Mouse (Mus musculus): ENCODE data around the gene Sf3b6.
"Not testable (repeated sequence)": the region's sequence is repeated elsewhere in the genome, so short reads cannot be mapped to it uniquely, and the experiment has no call there.

Sf3b6 gene

DNA sequence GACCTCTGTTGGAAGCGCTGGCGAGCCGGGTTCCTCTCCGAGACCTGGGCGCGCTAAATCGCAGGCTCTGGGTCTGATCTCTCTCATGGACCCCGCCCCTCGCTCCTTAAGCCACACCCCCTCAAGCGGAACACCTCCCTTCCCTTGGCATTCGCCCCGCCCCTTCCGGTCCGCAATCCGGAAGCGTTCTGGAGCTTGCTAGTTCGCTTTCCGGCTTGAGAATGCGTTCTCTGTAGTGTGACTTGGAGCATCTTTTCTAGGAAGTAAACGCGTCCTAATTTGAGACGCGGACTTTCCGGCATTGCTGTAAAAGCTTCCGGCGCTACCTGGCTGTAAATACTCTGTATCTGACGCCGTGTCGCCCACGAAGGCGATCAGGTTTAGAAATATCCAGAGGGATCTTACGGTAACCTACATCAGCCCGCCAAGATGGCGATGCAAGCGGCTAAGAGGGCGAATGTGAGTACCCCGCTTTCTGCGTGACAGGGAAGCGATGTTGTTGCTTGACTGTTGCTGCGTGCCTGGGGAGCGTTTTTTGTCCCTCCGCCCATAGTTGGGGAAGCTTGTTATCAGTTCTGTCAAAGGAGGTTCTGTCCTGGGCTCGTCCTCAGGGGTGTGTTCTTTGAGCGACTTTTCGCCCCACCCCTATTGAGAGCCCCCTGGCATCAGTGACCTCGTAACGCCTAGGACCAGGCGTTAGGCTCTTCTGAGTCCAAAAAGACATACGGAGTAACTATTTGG, at the start of gene Sf3b6:
Gene Sf3b6 (plus strand): TSS at position 184 of the 741 bp plus-strand sequence.
- peak; percentile 93 to 97 for DNase-seq (ENCODE audit: low spot score in 2 of 2)

DNA sequence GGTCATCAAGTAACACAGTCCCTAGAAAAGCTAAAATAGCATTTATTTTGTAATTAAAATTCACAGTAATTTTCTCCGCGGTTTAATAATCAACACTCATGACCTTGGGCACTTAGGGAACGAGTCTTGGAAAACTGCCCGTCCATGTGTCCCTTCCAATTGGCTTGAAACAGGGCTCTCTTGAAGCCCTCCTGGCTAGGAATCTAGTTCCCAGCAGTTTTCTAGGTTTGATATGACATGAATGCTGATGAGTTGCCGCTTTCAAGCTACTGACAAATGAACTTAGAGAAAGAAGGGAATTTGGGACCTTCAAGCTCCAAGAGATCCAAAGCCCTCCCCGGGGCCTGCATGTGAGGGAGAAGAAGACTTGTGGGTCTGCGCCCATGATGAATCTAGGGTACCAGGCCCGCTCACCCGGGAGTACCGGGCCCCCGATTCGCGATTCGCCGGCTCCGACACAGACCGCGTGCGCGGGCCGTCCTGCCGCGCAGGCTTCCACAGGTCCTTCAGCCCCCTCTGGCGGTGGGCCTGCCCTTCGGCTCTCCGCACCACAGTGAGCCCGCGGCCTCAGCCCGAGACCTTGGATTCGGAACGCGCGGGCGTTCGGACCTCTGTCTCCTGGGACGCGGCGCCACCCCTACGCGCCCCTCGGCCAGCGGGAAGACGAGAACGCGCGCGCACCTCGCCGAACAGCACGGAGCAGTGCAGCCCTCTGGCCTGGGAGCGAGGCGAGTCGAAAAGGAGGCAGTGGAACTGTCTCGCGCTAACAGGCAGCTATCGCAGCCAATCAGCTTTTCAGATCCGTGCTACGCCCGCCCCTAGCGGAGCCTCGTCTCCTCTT, 48.6 kb upstream of the Sf3b6 start, which contains the start of the genes Pfn4 and Fam228b:
Gene Pfn4 (plus strand): TSS at position 531 of the 841 bp plus-strand sequence.
Gene Fam228b (minus strand): TSS at position 776 of the 841 bp plus-strand sequence.
- DNase-seq (ENCODE audit: low spot score in 2 of 2) = peak; percentile 98 to 100

DNA sequence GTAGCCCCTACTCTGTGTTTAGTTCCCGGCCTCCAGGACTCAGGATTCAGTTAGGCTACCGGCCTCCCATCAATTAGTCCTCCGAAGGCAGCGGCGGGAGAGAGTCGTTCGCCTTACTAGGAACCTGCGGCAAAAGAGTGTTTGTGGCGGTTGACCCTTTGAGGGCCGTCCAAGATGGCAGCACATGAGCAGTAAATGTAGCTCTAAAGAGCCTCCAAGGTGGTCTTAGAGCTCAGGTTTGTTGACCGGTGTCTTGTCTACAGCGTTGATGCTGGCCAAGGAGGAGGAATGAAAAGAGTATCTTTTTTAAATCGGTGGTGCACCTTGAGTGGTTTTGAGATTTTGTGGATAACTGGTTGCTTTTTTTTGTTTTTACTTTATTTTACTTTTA, 48.0 kb upstream of the Sf3b6 start:
- no peak for DNase-seq (ENCODE audit: low spot score in 2 of 2)

DNA sequence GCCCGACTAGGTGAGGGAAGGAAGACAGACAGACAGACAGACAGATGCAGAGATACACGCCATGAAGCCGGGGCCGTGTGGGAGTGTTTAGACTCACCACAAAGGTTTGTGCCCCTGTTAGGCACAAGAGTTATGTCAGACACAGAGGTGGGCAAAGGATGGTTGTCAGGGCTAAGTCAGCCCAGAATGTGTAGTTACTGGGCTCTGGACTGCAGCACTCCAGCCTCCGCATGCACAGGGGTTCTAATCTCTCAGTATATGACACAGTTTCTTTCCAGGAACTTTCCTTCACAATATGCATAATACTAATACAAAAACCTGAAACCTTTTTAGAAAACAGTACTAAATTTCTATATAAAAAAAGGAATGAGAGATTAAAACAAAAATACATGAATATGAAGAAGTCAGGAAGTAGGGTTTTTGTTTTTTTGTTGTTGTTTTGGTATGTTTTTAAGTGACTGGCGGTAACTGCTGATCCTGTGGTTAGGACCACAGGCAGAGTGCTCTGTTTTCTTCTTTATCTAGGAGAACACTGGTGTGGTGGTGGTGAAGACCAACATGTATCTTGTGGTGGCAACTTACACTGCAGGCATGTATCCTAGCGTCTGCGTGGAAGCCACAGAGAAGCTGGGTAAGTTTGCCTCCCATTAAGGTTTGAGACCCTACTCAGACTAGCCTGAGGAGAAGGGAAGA, 42.3 kb upstream of the Sf3b6 start:
- DNase-seq (ENCODE audit: low spot score in 2 of 2) = no peak

DNA sequence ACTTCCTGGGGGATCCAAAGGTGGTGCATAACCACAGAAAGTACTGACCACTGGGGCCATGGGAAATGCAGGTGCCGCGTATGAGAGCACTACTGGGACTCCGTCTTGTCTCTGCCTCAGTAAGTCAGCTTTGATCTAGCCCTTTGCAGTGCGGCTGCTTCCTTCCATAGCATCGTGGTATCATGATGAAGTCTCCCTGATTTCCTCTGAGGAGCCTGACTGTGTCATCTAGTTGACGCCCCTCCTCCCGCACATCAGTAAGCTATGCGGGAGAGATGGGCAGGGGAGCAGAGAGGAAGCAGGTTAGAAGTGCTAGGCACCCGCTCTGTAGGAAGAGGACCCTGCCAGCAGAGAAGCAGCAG, 41.8 kb upstream of the Sf3b6 start:
- no peak for DNase-seq (ENCODE audit: low spot score in 2 of 2)

DNA sequence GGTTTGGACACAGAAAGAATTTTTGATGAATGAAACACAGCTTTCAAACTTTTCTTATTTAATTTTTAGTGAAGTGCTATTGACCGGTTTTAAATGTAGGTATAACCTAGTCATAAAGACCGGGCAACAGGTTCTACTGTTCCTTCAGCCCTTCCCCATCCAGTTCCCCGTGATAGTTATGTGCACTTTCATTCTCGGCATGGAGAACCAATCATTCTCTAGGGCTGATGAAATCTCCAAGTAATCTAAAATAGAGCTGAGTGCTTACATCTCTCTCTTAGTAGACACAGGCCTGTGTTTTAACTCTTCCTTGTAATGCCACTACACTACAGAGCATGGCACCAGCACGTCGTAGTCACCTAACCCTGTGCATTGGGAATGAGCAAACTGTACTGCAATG, 39.6 kb upstream of the Sf3b6 start:
- DNase-seq (ENCODE audit: low spot score in 2 of 2) = no peak

DNA sequence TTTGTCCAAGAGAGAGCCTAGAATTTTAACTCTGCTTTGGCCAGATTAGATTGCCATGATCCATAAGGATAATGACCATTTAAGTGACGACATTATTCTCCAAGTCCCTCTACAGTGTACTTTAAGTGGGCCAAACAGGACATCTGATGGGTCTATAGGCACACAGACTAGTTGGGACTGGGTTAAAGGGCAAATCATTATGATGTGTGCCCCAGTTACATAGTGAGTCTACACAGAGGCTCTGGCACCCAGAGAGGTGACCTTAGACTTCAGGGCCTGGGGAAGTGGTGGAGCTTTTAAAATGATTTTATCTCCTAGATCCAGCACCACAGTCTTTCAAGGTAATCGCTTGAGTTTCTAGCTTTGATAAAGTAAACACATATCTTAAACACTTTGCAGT, 37.1 kb upstream of the Sf3b6 start:
- DNase-seq (ENCODE audit: low spot score in 2 of 2) = no peak

DNA sequence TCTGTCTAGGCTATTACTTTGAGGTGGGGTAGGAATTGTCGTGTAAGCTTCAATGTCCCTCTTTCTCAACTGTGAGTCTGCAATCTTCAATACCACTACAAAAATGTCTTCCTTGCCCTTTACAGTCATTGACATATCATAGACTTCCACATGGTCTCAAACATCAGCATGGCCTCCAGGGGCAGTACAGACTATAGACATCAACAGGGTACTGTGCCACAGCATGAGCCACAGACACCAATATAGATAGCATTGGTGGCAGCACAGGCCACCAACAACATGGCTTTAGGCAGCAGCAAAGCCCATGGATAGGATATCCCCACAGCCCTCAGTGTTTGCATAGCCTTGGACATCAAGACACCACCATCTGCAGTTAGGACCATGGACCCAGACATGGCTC, 36.1 kb upstream of the Sf3b6 start:
- no peak for DNase-seq (ENCODE audit: low spot score in 2 of 2)

DNA sequence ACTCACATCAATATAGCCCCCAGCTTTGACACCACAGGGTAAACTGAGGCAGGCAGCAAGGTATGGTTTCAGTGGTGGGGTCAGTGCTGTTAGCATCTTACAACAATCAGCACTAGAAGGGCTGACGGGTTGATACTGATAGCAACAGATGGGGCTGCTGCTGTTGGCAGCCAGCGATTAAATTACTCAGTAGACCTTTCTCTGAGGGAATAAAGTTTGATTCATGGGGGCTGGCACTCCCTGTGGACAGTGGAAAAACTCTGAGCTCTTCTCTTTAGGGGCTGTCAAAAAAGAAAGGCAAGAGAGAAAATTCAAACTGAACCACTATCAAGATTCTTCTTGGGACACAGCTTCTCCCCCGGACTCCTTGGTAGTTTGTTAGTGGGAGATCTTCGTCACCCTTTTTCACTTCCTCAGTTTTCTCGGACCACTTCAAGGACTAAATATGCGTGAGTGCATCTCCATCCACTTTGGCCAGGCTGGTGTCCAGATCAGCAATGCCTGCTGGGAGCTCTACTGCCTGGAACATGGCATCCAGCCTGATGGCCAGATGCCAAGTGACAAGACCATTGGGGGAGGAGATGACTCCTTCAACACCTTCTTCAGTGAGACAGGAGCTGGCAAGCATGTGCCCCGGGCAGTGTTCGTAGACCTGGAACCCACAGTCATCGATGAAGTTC, 35.5 kb upstream of the Sf3b6 start:
- not testable (repeated sequence) for DNase-seq (ENCODE audit: low spot score in 2 of 2)

DNA sequence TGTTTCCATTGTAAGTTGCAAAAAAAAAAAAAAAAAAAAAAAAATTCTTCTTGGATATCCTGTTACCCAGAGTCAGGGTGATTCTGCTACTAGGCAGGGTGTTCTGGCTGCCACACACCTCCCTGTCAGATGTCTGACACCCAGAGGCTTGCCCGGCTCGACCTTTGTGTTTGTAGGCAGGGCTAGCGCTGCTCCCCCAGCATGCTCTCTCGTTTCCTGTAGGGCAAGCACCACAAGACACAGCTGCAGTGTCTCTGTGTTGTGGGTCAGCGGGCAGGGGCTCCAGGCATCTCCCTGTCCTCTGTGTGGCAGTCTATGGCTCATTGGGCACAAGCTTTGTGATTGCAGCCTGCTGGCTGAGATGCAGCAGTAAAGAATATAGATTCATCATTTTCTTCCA, 33.7 kb upstream of the Sf3b6 start:
- DNase-seq (ENCODE audit: low spot score in 2 of 2) = no peak

DNA sequence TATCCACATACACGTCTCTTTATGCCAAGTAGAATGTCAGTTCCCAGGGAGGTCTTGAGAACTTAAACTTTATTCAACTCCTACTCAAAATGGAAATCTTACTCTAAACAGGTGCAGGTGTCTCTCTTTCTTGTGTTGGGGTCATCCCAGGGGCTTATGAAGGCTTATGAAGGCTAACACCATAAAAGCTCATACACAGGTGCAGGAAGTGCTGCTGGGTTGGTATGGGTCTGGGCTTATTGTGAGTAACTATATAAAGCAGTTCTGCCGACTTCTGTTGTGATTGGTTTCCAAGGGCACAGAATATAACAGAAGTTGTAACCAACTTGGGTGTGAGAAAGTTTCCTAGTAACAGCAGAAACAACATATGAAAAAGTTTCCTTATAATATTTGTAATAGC, 32.9 kb upstream of the Sf3b6 start:
- DNase-seq (ENCODE audit: low spot score in 2 of 2) = no peak

DNA sequence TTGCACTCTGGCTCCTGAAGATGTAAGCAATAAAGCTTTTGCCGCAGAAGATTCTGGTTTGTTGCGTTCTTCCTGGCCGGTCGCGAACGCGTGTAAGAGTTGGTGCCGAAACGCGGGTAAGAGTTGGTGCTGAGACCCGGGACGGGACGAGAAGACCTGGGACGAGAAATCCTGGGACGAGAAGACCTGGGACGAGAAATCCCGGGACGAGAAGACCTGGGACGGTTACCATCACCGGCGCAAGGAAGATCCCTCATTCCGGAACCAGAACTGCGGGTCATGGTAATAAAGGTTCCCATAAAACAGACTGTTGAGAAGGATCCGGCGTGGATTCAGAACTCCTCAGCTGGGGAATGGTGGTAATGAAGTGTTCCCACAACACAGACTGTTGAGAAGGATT, 29.2 kb upstream of the Sf3b6 start:
- DNase-seq (ENCODE audit: low spot score in 2 of 2) = not testable (repeated sequence)

DNA sequence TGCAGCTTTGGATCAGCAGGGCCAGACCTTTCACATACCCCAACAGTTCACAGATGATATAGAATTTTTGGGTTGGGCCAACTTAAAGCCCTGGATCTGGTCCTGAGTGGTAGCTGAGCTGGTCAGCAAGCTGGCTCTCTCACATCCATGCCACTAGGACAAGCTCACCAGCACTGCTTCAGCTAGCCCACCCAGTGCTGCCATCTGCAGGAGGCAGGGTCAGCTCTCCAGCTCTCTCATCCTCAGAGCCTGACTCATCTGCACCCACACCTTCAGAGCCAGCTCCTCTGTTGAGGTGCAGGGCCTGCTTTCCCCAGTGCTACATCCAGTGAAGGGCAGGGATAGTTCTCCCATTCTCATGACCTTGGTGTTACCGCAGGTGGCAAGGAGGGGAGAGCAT, 23.6 kb upstream of the Sf3b6 start:
- peak in 1 of 2 experiments; percentile 32 for DNase-seq (ENCODE audit: low spot score in 2 of 2)

DNA sequence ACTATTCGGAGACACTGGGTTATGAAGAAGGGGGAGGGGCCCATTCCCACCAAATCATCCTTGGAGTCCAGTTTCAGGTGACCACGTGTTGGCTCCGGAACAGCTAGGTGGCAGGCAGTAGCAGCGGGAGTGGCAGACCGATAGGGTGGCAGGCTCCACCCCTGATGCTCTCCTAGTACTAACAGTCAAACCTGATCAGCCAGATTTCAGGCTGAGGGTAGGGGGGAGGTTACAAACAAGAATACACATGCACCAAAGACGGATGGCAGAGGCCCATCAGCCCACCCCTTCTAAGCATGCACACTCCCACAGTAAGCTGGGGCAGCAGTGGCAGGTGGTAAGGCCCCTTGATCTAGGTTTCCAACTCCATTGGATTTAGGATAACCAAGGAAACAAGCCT, 19.9 kb upstream of the Sf3b6 start:
- not testable (repeated sequence) for DNase-seq (ENCODE audit: low spot score in 2 of 2)

DNA sequence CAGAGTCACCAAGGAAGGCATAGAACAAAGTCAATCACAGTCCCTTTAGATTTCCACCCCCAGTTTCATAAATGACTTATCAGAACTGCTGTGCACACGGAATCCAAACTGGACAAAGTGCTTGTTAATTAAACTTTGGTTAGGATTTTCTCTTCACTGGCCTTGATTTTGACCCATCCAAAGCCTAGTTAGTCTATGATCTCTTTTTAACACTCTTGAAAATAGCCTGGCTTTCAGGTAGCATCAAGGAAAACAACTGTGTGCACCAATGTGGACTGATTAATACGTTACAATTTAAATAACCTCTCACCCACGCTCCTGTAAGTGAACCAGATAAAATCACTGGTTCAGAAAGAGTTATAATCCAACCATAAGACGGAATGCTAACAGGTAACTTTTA, 6.3 kb upstream of the Sf3b6 start:
- no peak for DNase-seq (ENCODE audit: low spot score in 2 of 2)

DNA sequence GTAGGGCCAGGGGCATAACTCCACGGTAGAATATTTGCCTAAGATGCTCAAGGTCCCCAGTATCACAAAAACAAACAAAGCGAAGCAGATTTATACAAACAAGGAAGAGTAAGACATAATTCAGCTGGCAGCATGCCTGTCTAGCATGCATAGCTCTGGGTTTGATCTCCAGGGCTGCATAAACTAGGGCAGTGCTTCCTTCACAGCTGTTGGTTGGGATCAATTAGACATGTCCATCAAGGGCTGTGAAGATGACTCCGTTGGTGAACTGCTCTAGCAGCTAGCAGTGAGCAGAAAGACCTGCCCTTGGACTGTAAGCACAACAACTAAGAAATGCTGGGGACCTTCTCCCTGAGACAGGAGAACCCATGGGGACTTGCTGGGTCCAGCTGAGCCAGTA, 5.6 kb upstream of the Sf3b6 start:
- DNase-seq (ENCODE audit: low spot score in 2 of 2) = no peak

DNA sequence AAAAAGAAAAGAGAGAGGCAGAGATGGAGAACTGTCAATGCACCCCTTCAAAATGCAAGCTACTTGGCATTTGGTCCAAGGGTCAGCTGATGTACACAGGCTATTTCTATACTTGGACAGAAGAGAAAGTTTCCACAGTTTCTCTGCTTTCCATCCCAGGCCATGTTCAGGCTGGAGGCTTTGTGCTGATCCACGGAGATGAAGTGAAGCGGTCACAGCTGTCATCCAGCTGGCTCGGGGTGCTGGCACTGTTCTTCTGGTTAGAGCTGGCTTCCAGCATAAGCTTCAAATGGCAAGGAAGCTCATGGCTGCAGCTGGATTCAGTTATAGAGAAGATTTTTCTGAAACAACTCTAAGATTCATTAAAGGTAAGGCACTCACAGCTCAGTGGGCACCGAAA, 3.7 kb upstream of the Sf3b6 start:
- peak in 1 of 2 experiments; percentile 9 for DNase-seq (ENCODE audit: low spot score in 2 of 2)

DNA sequence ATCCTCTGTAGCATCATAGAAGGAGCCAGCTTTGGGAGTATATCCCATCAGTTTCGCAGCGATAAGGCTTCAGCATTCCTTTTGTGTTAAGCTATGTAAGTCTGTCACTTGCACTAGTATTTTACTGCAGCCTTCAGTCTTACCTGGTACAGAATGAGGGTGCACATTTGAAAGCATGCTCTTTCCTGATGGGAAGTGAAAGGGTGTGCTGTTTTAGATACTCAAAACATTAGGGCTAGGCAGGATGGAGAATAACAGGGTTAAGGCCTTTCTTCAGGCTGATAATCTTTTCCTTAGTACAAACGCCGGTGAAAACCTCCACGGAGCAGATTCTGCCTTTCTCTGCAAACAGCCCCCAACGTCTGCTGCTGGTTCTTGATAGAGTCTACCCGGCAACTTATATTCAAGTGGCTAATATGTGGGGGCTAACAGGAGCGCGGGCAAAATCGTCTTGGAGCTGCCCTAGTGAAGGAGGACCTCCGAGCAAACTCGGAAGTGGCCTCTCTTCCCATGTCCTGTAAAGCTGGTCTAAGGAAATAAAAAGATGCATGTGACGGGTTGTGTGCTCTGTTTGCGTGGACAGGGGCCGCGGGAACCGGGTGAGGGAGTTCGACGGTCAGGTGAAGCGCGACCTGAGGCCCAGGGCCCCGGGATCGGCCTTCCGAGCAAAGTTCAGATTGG, 524 bp upstream of the Sf3b6 start:
- DNase-seq (ENCODE audit: low spot score in 2 of 2) = no peak

DNA sequence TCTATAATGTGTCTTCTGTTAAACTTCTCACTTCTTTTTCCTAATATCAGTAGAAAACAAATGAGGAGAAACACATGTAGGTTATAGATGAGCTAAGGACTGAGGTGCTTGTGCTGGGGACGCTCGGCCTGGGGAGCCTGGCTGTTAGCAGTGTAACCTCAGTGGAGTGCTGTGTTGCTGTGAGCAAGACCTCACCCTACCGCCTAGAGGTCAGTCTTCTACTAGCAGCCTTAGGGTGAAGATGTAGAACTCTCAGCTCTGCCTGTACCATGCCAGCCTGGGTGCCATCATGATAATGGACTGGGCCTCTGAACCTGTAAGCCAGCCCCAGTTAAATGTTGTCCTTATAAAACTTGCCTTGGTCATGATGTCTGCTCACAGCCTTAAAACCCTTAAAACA, 9.9 kb downstream of the Sf3b6 start:
- DNase-seq (ENCODE audit: low spot score in 2 of 2) = no peak

DNA sequence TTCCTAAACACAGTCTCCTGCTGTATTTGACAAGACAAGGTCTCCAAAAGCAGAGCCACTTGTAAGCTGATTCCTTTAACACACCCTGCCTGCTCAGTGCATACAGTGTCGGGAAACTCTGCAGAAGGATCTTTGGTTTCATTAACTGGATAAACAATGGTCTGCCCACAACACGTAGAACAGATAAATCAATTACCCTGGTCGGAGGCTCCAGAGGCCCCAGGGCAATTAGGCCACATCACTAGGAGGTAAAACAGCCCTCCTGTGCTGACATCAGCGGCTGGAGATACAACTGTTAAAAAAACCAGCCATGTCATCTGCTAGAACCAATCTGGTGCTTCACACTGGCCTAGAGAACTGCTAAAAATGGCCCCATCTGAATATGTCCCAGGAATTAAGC, 19.6 kb downstream of the Sf3b6 start:
- DNase-seq (ENCODE audit: low spot score in 2 of 2) = no peak

DNA sequence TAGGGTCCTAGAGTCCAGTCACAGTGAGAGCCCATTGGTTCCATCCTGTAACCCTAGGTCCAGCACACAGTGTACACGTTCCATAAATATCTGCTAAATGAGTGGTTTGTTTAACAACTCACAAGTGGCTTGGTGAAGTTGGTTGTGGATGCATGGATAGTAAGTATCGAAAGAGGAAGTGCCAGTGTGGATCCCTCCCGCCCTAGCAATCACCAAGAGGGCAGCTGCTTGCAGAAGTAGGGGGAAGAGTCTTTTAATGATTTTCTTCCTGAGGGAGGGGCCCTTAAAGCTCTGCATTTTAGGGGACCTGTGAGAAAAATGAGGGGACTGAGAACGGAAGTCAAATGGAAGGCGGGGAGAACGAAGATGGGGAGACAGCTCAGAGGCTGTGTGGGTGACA, 22.7 kb downstream of the Sf3b6 start:
- DNase-seq (ENCODE audit: low spot score in 2 of 2) = no peak
